Mouse (Mus musculus) cerebellum, postnatal 25 days (tissue): ENCODE measurements around the gene Gm20431.
A peak's percentile ranks its signal among the peaks of the same experiment; 100 is the strongest.
"Not testable (repeated sequence)": the region's sequence is repeated elsewhere in the genome, so short reads cannot be mapped to it uniquely, and the experiment has no call there.

Experiments used
- DNase-seq, 2 experiments: peaks; one replicate each; pipeline ENCODE4 v3.0.0; 2021; ENCODE audit warnings: mixed read lengths in 2 of 2

Gene Gm20431

GRCm38 (mm10) chr2:167629665-167630209, 31.6 kb downstream of the Gm20431 start:
- no peak for DNase-seq

- peak in 1 of 2 experiments; percentile 42 for DNase-seq
Observed at GRCm38 (mm10) chr2:167628872-167629271, 32.4 kb downstream of the Gm20431 start.

- no peak for DNase-seq
Observed at GRCm38 (mm10) chr2:167627019-167627418, 34.3 kb downstream of the Gm20431 start.

- no peak for DNase-seq
Observed at GRCm38 (mm10) chr2:167625670-167626069, 35.6 kb downstream of the Gm20431 start.

GRCm38 (mm10) chr2:167624368-167625075, 36.8 kb downstream of the Gm20431 start:
- no peak for DNase-seq

GRCm38 (mm10) chr2:167622965-167623364, 38.3 kb downstream of the Gm20431 start:
- no peak for DNase-seq

- DNase-seq: peak; percentile 48 to 49
Observed at GRCm38 (mm10) chr2:167622352-167622751, 38.9 kb downstream of the Gm20431 start.

- no peak for DNase-seq
Observed at GRCm38 (mm10) chr2:167621255-167622087, 39.8 kb downstream of the Gm20431 start.

GRCm38 (mm10) chr2:167617472-167617871, 43.8 kb downstream of the Gm20431 start:
- no peak for DNase-seq

GRCm38 (mm10) chr2:167617034-167617433, 44.3 kb downstream of the Gm20431 start:
- DNase-seq: no peak

GRCm38 (mm10) chr2:167613335-167613734, 48.0 kb downstream of the Gm20431 start:
- DNase-seq: not testable (repeated sequence)

GRCm38 (mm10) chr2:167612122-167612521, 49.2 kb downstream of the Gm20431 start:
- DNase-seq: no peak

GRCm38 (mm10) chr2:167611287-167611686, 50.0 kb downstream of the Gm20431 start:
- DNase-seq: no peak

GRCm38 (mm10) chr2:167606745-167607123, 54.6 kb downstream of the Gm20431 start:
- no peak for DNase-seq

- no peak for DNase-seq
Observed at GRCm38 (mm10) chr2:167605817-167606744, 55.2 kb downstream of the Gm20431 start.

GRCm38 (mm10) chr2:167605178-167605794, 56.0 kb downstream of the Gm20431 start:
- DNase-seq: peak; percentile 80 to 90

- no peak for DNase-seq
Observed at GRCm38 (mm10) chr2:167602978-167603377, 58.3 kb downstream of the Gm20431 start.

GRCm38 (mm10) chr2:167602364-167602763, 58.9 kb downstream of the Gm20431 start:
- no peak for DNase-seq

GRCm38 (mm10) chr2:167600481-167600995, 60.8 kb downstream of the Gm20431 start:
- no peak for DNase-seq

GRCm38 (mm10) chr2:167599917-167600316, 61.4 kb downstream of the Gm20431 start:
- DNase-seq: no peak

GRCm38 (mm10) chr2:167599195-167599594, 62.1 kb downstream of the Gm20431 start:
- no peak for DNase-seq
